Comparison of ENCODE assay signal across 19 mouse cellular contexts in the genomic region with DNA sequence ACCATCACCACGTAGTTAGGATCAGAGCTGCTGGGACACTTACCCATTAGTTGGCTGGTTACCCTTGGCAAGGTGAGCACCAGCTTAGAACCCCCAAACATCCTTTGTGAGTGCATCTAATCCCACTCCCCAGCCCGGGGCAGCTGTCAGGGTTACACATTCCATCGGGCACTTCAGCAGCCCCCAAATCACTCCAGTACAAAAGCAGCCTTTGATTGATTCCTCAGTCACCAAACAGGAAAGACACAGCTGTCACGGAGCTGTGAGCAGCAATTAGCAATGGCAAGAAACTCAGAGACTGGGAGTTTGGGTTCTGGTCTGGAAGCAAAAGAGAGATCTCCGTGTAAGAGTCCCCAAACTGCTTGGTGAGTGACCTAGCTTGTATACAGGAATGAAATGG.
DNase-seq lines count a peak whose midpoint lies in the region; ATAC-seq lines count a peak whose summit lies in the region.
"Had no signal": no experiment of that assay in that cellular context is flagged by ENCODE, and none has a peak within 500 bp of the region (broad histone marks: within the 10 kb centered on the region; RNA-seq: fewer than 3 reads in every experiment).

No protein-coding gene starts in this region.

- H3K9ac ChIP-seq in forebrain, embryonic 16.5 days (replicated peaks; ENCODE audit: low read depth, low read length), result no peak overlapping the region; the same call in 1 of the 2 replicates
- no peak overlapping the region for H3K9ac ChIP-seq in kidney, embryonic 15.5 days
- H3K9ac ChIP-seq in neural tube, embryonic 11.5 days (ENCODE audit: low read length), result no peak overlapping the region
- H3K9ac ChIP-seq in neural tube, embryonic 15.5 days (replicated peaks), result no peak overlapping the region
- H3K9ac ChIP-seq: embryonic facial prominence, embryonic 12.5 days; heart, embryonic 15.5 days; intestine, embryonic 15.5 days had no signal

- no peak overlapping the region for H3K4me3 ChIP-seq in forebrain, embryonic 10.5 days
- no peak overlapping the region for H3K4me3 ChIP-seq in forebrain, embryonic 16.5 days (replicated peaks; ENCODE audit: low read length)
- H3K4me3 ChIP-seq in kidney, embryonic 15.5 days (replicated peaks), result no peak overlapping the region
- H3K4me3 ChIP-seq in neural tube, embryonic 11.5 days (ENCODE audit: low read depth, low read length), result no peak overlapping the region
- no peak overlapping the region for H3K4me3 ChIP-seq in neural tube, embryonic 15.5 days (replicated peaks)
- H3K4me3 ChIP-seq: embryonic facial prominence, embryonic 12.5 days; heart, embryonic 15.5 days; intestine, embryonic 15.5 days; neural tube, embryonic 13.5 days had no signal

- DNase-seq in forebrain, embryonic 10.5 days (ENCODE audit: extremely low spot score, low spot score), result no peak
- DNase-seq in kidney, postnatal 36 days, result no peak
- DNase-seq in neural tube, embryonic 11.5 days (ENCODE audit: low spot score), result peak; percentile 29
- DNase-seq in mesoderm, embryonic 11.5 days (ENCODE audit: low read depth, low spot score), result peak; percentile 61
- no peak for DNase-seq in frontal cortex, postnatal 10 days (ENCODE audit: low spot score in 2 of 2)
- DNase-seq: cerebellum, adult 9-11 months; lung, adult 18-20 months; right cerebral cortex, postnatal 4 days; thymus, postnatal 36 days had no signal

- no peaks in the 10 kb centered on the region for H3K36me3 ChIP-seq in forebrain, embryonic 10.5 days (replicated peaks)
- no peaks in the 10 kb centered on the region for H3K36me3 ChIP-seq in forebrain, embryonic 16.5 days (ENCODE audit: control insufficient read depth, insufficient read depth)
- H3K36me3 ChIP-seq in kidney, embryonic 15.5 days, result no peaks in the 10 kb centered on the region
- no peaks in the 10 kb centered on the region for H3K36me3 ChIP-seq in neural tube, embryonic 11.5 days (ENCODE audit: control insufficient read depth, insufficient read depth, low read length)
- no peaks in the 10 kb centered on the region for H3K36me3 ChIP-seq in neural tube, embryonic 15.5 days
- H3K36me3 ChIP-seq: embryonic facial prominence, embryonic 12.5 days; G1E; heart, embryonic 15.5 days; intestine, embryonic 15.5 days; neural tube, embryonic 13.5 days had no signal

- peaks cover 34% of the 10 kb centered on the region for H3K4me1 ChIP-seq in forebrain, embryonic 10.5 days
- peaks cover 7% of the 10 kb centered on the region for H3K4me1 ChIP-seq in forebrain, embryonic 16.5 days (replicated peaks; ENCODE audit: control insufficient read depth, insufficient read depth, low read length)
- peaks cover 37% of the 10 kb centered on the region for H3K4me1 ChIP-seq in kidney, embryonic 15.5 days
- peaks cover 9% of the 10 kb centered on the region for H3K4me1 ChIP-seq in neural tube, embryonic 11.5 days (ENCODE audit: control insufficient read depth, insufficient read depth, low read length)
- 0 out of 2 replicates have a peak, but pooled peaks cover 3% of the 10 kb centered on the region for H3K4me1 ChIP-seq in neural tube, embryonic 15.5 days
- H3K4me1 ChIP-seq: heart, embryonic 15.5 days; intestine, embryonic 15.5 days had no signal

- H3K9me3 ChIP-seq in forebrain, embryonic 10.5 days, result no peaks in the 10 kb centered on the region
- peaks cover 4% of the 10 kb centered on the region; the same call in 1 of the 2 replicates for H3K9me3 ChIP-seq in forebrain, embryonic 16.5 days (ENCODE audit: control insufficient read depth, low read length)
- H3K9me3 ChIP-seq in kidney, embryonic 15.5 days (replicated peaks), result no peaks in the 10 kb centered on the region
- H3K9me3 ChIP-seq in neural tube, embryonic 11.5 days (ENCODE audit: control insufficient read depth, low read length), result no peaks in the 10 kb centered on the region; the same call in 1 of the 2 replicates
- H3K9me3 ChIP-seq in neural tube, embryonic 15.5 days (replicated peaks), result no peaks in the 10 kb centered on the region
- H3K9me3 ChIP-seq: embryonic facial prominence, embryonic 12.5 days; heart, embryonic 15.5 days; intestine, embryonic 15.5 days had no signal

- no peak for ATAC-seq in forebrain, embryonic 16.5 days
- no peak for ATAC-seq in kidney, embryonic 15.5 days (replicated peaks; ENCODE audit: low FRiP score)
- no peak for ATAC-seq in neural tube, embryonic 11.5 days (ENCODE audit: insufficient read depth, low FRiP score, low TSS enrichment)
- ATAC-seq in neural tube, embryonic 15.5 days (ENCODE audit: low FRiP score), result no peak
- ATAC-seq: CD4-positive, CD25-positive, alpha-beta regulatory T cell, adult 4 months; intestine, embryonic 15.5 days had no signal

- H3K27me3 ChIP-seq in forebrain, embryonic 10.5 days (ENCODE audit: poor library complexity, severe bottlenecking), result peaks cover 20% of the 10 kb centered on the region; the same call in 1 of the 2 replicates
- no peaks in the 10 kb centered on the region for H3K27me3 ChIP-seq in forebrain, embryonic 16.5 days (replicated peaks; ENCODE audit: control insufficient read depth, insufficient read depth, low read length)
- no peaks in the 10 kb centered on the region for H3K27me3 ChIP-seq in kidney, embryonic 15.5 days
- no peaks in the 10 kb centered on the region for H3K27me3 ChIP-seq in neural tube, embryonic 11.5 days (ENCODE audit: control insufficient read depth, insufficient read depth, low read length)
- no peaks in the 10 kb centered on the region for H3K27me3 ChIP-seq in neural tube, embryonic 15.5 days (replicated peaks)
- H3K27me3 ChIP-seq: heart, embryonic 15.5 days; intestine, embryonic 15.5 days; neural tube, embryonic 13.5 days had no signal

- WGBS in forebrain, embryonic 10.5 days, result 4% methylated on average over 5 of the region's 5 CpGs
- 1% methylated on average over 5 of the region's 5 CpGs for WGBS in forebrain, embryonic 16.5 days
- 8% methylated on average over 5 of the region's 5 CpGs for WGBS in kidney, embryonic 15.5 days
- WGBS in neural tube, embryonic 11.5 days, result 11% methylated on average over 5 of the region's 5 CpGs
- 9% methylated on average over 5 of the region's 5 CpGs for WGBS in neural tube, embryonic 15.5 days

- no peak overlapping the region for H3K4me2 ChIP-seq in forebrain, embryonic 16.5 days (ENCODE audit: low read length)
- peak overlapping the region; percentile 26; the same call in 1 of the 2 replicates for H3K4me2 ChIP-seq in kidney, embryonic 15.5 days
- no peak overlapping the region for H3K4me2 ChIP-seq in neural tube, embryonic 11.5 days (ENCODE audit: low read depth)
- H3K4me2 ChIP-seq in neural tube, embryonic 15.5 days, result no peak overlapping the region
- H3K4me2 ChIP-seq: embryonic facial prominence, embryonic 12.5 days; heart, embryonic 15.5 days; hindbrain, embryonic 14.5 days; intestine, embryonic 15.5 days; neural tube, embryonic 13.5 days had no signal

- H3K27ac ChIP-seq in forebrain, embryonic 10.5 days, result peak overlapping the region; percentile 66
- H3K27ac ChIP-seq in forebrain, embryonic 16.5 days (ENCODE audit: low read length), result no peak overlapping the region
- peak overlapping the region; percentile 54 for H3K27ac ChIP-seq in kidney, embryonic 15.5 days
- H3K27ac ChIP-seq in neural tube, embryonic 11.5 days (ENCODE audit: low read depth, low read length), result no peak overlapping the region
- H3K27ac ChIP-seq in neural tube, embryonic 15.5 days (replicated peaks), result no peak overlapping the region
- H3K27ac ChIP-seq: embryonic facial prominence, embryonic 12.5 days; heart, embryonic 15.5 days; hindbrain, embryonic 14.5 days; intestine, embryonic 15.5 days; neural tube, embryonic 13.5 days had no signal

Comparison
In these comparisons a context has a peak if more than half of its experiments do, and no peak if none do; other contexts are left out.
1. H3K27ac ChIP-seq: peak in forebrain, embryonic 10.5 days (single experiment) and kidney, embryonic 15.5 days (single experiment); none in forebrain, embryonic 16.5 days (single experiment), neural tube, embryonic 11.5 days (single experiment) and neural tube, embryonic 15.5 days (single experiment).
2. DNase-seq: peak in neural tube, embryonic 11.5 days (single experiment) and mesoderm, embryonic 11.5 days (single experiment); none in forebrain, embryonic 10.5 days (single experiment), kidney, postnatal 36 days (0 of 2) and frontal cortex, postnatal 10 days (0 of 2).